Mouse (Mus musculus) forebrain, postnatal 0 days (tissue): Measurements from ENCODE around the gene Bpnt1. TPM values are rescaled to one million over a fixed set of nuclear protein-coding genes. Genes with fewer than 3 reads are reported as not detected.

Experiments used
- ATAC-seq: fragments of 200-750 bp; cut with Nextera tagmentation; 2 replicates; pipeline ENCODE4 v1.8.0; 2017; ENCODE audit warnings: mild to moderate bottlenecking, moderate library complexity
- DNase-seq: peaks from one replicate; pipeline ENCODE4 v3.0.0-alpha.2; 2015
- H3K27ac ChIP-seq: fragments of 300-500 bp; sonication (generic); 2 replicates; pipeline ENCODE4 v1.5.1; 2014; ENCODE audit warnings: low read depth, mild to moderate bottlenecking, antibody characterized with exemption, low read length, moderate library complexity, mixed read lengths
- H3K27me3 ChIP-seq: fragments of 300-500 bp; sonication (generic); 2 replicates; pipeline ENCODE4 v1.6.1; 2014; ENCODE audit warnings: mild to moderate bottlenecking, low read length, mixed read lengths; ENCODE audit not compliant: insufficient read depth
- H3K36me3 ChIP-seq: fragments of 300-500 bp; sonication (generic); 2 replicates; pipeline ENCODE4 v1.6.1; 2014; ENCODE audit warnings: mild to moderate bottlenecking, moderate library complexity; ENCODE audit not compliant: insufficient read depth
- H3K4me1 ChIP-seq: fragments of 300-500 bp; sonication (generic); 2 replicates; pipeline ENCODE4 v1.6.1; 2014; ENCODE audit warnings: antibody characterized with exemption; ENCODE audit not compliant: insufficient read depth
- H3K4me2 ChIP-seq: fragments of 300-500 bp; sonication (generic); 2 replicates; pipeline ENCODE4 v1.6.1; 2014; ENCODE audit warnings: low read depth, mild to moderate bottlenecking, moderate library complexity
- H3K4me3 ChIP-seq: fragments of 300-500 bp; sonication (generic); 2 replicates; pipeline ENCODE4 v1.5.1; 2014; ENCODE audit warnings: low read depth, low read length, mixed read lengths
- H3K9ac ChIP-seq: fragments of 300-500 bp; sonication (generic); 2 replicates; pipeline ENCODE4 v1.6.1; 2014; ENCODE audit warnings: mild to moderate bottlenecking
- H3K9me3 ChIP-seq: fragments of 300-500 bp; sonication (generic); 2 replicates; pipeline ENCODE4 v1.6.1; 2016; ENCODE audit warnings: low read length
- CTCF ChIP-seq: sonication (generic); IDR thresholded peaks from 2 replicates; pipeline ENCODE4 v1.5.1; 2016; ENCODE audit warnings: antibody characterized with exemption, control low read depth, low read depth
- WGBS: fragments of 180-500 bp; shearing (Covaris S2); extraction: QIAGEN DNeasy Blood & Tissue Kit; methylation state at CpG from one replicate; pipeline ENCODE4 v1.1.7; 2014; 5-methylcytosine and 5-hydroxymethylcytosine counted together
- polyA plus RNA-seq: library from polyadenylated mRNA; unstranded; fragments of >200 nt; fragmentation: Nextera tagmentation; extraction: Ambion mirVana; gene quantifications from 2 replicates; pipeline ENCODE4 v1.2.1, GENCODE M21; 2015
- total RNA-seq: library from RNA; depleted of rRNA; stranded (reverse); fragments of >200 nt; gene quantifications from 2 replicates; pipeline ENCODE4 v1.2.3, GENCODE M21; 2014

Bpnt1 gene
- total and polyA plus RNA-seq, 2 experiments from 2014 or later, result 48.4 to 75.0 TPM

GRCm38 (mm10) chr1:185343422-185343821 is 11.5 kb downstream of the Bpnt1 start:
- Histone ChIP-seq H3K27me3 (no peaks in the 10 kb centered on the region), H3K27ac (no peak overlapping the region), H3K4me1 (no peaks in the 10 kb centered on the region), H3K9me3 (no peaks in the 10 kb centered on the region), H3K9ac (no peak overlapping the region), H3K36me3 (peaks cover 62% of the 10 kb centered on the region), H3K4me3 (no peak overlapping the region), H3K4me2 (no peak overlapping the region)
- WGBS, result 83% methylated on average over 8 of the region's 8 CpGs
- peak; percentile 41 for TF ChIP-seq CTCF
- ATAC-seq, result no peak
- DNase-seq, result no peak

DNA sequence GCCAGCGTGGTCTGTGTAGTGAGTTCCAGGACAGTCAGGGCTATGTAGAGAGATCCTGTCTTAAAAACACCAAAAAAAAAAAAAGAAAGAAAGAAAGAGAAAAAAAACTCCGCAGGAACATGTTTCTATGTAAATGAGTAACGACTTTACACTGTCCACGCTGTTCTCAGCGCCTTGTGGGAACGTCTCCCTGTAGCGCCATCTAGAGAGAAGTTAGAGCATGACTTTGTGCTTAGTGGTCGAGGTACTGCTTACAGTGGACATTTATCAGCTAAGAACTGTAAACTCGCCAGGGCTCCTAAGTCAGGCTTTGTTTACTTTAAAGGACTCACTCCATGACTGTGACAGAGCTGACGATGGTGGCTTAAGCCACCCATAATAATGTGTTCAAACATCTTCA is 14.2 kb downstream of the Bpnt1 start:
- peaks cover 69% of the 10 kb centered on the region for H3K36me3 ChIP-seq
- no peak overlapping the region for H3K9ac ChIP-seq
- H3K27me3 ChIP-seq, result no peaks in the 10 kb centered on the region
- H3K4me3 ChIP-seq, result no peak overlapping the region
- no peak overlapping the region for H3K4me2 ChIP-seq
- 73% methylated on average over 10 of the region's 10 CpGs for WGBS
- TF ChIP-seq CTCF, result no peak
- no peaks in the 10 kb centered on the region for H3K9me3 ChIP-seq
- no peaks in the 10 kb centered on the region for H3K4me1 ChIP-seq
- no peak overlapping the region for H3K27ac ChIP-seq
- ATAC-seq, result no peak
- DNase-seq, result no peak

DNA sequence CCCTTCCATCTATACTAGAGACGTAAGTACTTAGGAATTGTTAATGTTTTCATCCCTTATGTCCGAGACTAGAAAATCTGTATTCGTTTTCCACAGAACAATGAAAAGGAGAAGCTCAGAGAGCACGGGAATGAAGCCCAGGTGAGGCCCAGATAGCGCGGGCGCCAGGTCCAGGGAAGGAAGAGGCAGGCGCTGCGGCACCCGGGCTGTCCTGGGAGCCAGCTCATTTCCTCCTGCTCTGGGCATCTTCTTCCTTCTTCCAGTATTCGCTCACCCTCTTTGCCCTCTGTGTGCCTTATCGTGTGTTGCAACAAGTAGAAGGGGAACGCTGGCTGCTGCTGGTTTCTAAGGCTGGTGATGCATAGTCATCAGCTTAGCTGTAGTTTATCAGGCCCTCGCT is 17.8 kb downstream of the Bpnt1 start:
- no peak overlapping the region for H3K4me3 ChIP-seq
- DNase-seq (no peak), ATAC-seq (no peak)
- WGBS, result 95% methylated on average over 14 of the region's 14 CpGs
- no peak for TF ChIP-seq CTCF
- no peak overlapping the region for H3K9ac ChIP-seq
- no peaks in the 10 kb centered on the region for H3K27me3 ChIP-seq
- no peak overlapping the region for H3K27ac ChIP-seq
- no peak overlapping the region for H3K4me2 ChIP-seq
- H3K9me3 ChIP-seq, result no peaks in the 10 kb centered on the region
- no peaks in the 10 kb centered on the region for H3K4me1 ChIP-seq
- H3K36me3 ChIP-seq, result peaks cover 83% of the 10 kb centered on the region

- 98% methylated on average over 4 of the region's 4 CpGs for WGBS
- ATAC-seq (no peak), DNase-seq (no peak)
- no peaks in the 10 kb centered on the region for H3K4me1 ChIP-seq
- no peak overlapping the region for H3K4me3 ChIP-seq
- no peak overlapping the region for H3K9ac ChIP-seq
- no peaks in the 10 kb centered on the region for H3K9me3 ChIP-seq
- no peaks in the 10 kb centered on the region for H3K27me3 ChIP-seq
- no peak for TF ChIP-seq CTCF
- H3K36me3 ChIP-seq, result peaks cover 83% of the 10 kb centered on the region
- no peak overlapping the region for H3K27ac ChIP-seq
- no peak overlapping the region for H3K4me2 ChIP-seq
These were observed 18.7 kb downstream of the Bpnt1 start for GRCm38 (mm10) chr1:185350611-185351010.

- Histone ChIP-seq H3K27me3 (no peaks in the 10 kb centered on the region), H3K9ac (no peak overlapping the region), H3K4me3 (no peak overlapping the region), H3K27ac (no peak overlapping the region), H3K9me3 (no peaks in the 10 kb centered on the region), H3K36me3 (peaks cover 74% of the 10 kb centered on the region), H3K4me1 (no peaks in the 10 kb centered on the region), H3K4me2 (no peak overlapping the region)
- no peak for DNase-seq
- WGBS, result 94% methylated on average over 12 of the region's 12 CpGs
- ATAC-seq, result no peak
- TF ChIP-seq CTCF, result no peak
These were observed 20.2 kb downstream of the Bpnt1 start for GRCm38 (mm10) chr1:185352151-185352550.

- Histone ChIP-seq H3K27ac (no peak overlapping the region), H3K36me3 (peaks cover 69% of the 10 kb centered on the region), H3K9me3 (no peaks in the 10 kb centered on the region), H3K4me3 (no peak overlapping the region), H3K27me3 (no peaks in the 10 kb centered on the region), H3K9ac (no peak overlapping the region), H3K4me1 (no peaks in the 10 kb centered on the region), H3K4me2 (no peak overlapping the region)
- DNase-seq (no peak), ATAC-seq (no peak)
- WGBS, result 97% methylated on average over 8 of the region's 8 CpGs
- TF ChIP-seq CTCF, result no peak
These were observed 21.4 kb downstream of the Bpnt1 start for GRCm38 (mm10) chr1:185353351-185353750.

DNA sequence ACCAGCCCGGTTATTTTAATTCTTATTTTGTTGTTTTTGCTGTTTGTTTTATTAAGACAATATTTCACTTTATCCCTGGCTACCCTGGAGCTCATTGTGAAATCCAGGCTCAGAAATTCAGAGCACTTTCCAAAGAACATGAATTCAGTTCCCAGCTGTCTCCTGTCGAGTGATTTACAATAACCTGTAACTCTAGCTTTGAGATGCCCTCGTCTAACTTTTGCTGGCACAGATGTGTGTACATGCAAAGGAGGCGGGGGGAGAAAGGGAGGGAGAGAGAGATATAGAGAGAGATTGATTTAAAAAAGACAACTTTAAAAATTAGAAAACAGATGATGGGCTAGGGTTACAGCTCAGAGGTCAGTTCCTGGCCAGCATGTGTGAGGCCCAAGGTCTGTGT is 22.8 kb downstream of the Bpnt1 start:
- H3K27ac ChIP-seq, result no peak overlapping the region
- 89% methylated on average over 4 of the region's 4 CpGs for WGBS
- TF ChIP-seq CTCF, result no peak
- DNase-seq (no peak), ATAC-seq (no peak)
- H3K9me3 ChIP-seq, result no peaks in the 10 kb centered on the region
- no peak overlapping the region for H3K9ac ChIP-seq
- peaks cover 61% of the 10 kb centered on the region for H3K36me3 ChIP-seq
- no peaks in the 10 kb centered on the region for H3K4me1 ChIP-seq
- H3K27me3 ChIP-seq, result no peaks in the 10 kb centered on the region
- H3K4me2 ChIP-seq, result no peak overlapping the region
- H3K4me3 ChIP-seq, result no peak overlapping the region

- WGBS, result 97% methylated on average over 8 of the region's 8 CpGs
- no peak overlapping the region for H3K4me3 ChIP-seq
- peaks cover 46% of the 10 kb centered on the region for H3K36me3 ChIP-seq
- DNase-seq (no peak), ATAC-seq (no peak)
- TF ChIP-seq CTCF, result no peak
- H3K9ac ChIP-seq, result no peak overlapping the region
- H3K27me3 ChIP-seq, result no peaks in the 10 kb centered on the region
- no peak overlapping the region for H3K4me2 ChIP-seq
- no peaks in the 10 kb centered on the region for H3K9me3 ChIP-seq
- no peak overlapping the region for H3K27ac ChIP-seq
- no peaks in the 10 kb centered on the region for H3K4me1 ChIP-seq
These were observed 24.3 kb downstream of the Bpnt1 start for GRCm38 (mm10) chr1:185356246-185356645.
